Mouse (Mus musculus) bone marrow, adult 2 months (tissue): ENCODE measurements around the gene Fbxw14. TPM values are rescaled to one million over a fixed set of nuclear protein-coding genes. Genes with fewer than 3 reads are reported as not detected.
"Not testable (repeated sequence)": the region's sequence is repeated elsewhere in the genome, so short reads cannot be mapped to it uniquely, and the experiment has no call there.

Experiments
- H3K27ac ChIP-seq: fragments of 200-500 bp; 2 replicates; pipeline ENCODE4 v1.5.1; 2012; ENCODE audit warnings: low read depth, mild to moderate bottlenecking, control low read depth, inconsistent platforms, low read length; ENCODE audit not compliant: control insufficient read depth, poor library complexity, insufficient read depth
- H3K4me1 ChIP-seq: fragments of 200-500 bp; 2 replicates; pipeline ENCODE4 v1.6.1; 2011; ENCODE audit warnings: low read length; ENCODE audit not compliant: control insufficient read depth, insufficient read depth
- H3K4me3 ChIP-seq: fragments of 200-500 bp; replicated peaks from 2 replicates; pipeline ENCODE3; 2011; ENCODE audit warnings: mild to moderate bottlenecking, low read depth, low read length, control low read depth; ENCODE audit not compliant: control insufficient read depth
- CTCF ChIP-seq: fragments of 200-500 bp; IDR thresholded peaks from 2 replicates; pipeline ENCODE4 v1.5.1; 2011; ENCODE audit warnings: low read length, control low read depth; ENCODE audit not compliant: control insufficient read depth, insufficient read depth
- POLR2A ChIP-seq: fragments of 200-500 bp; IDR thresholded peaks from 2 replicates; pipeline ENCODE4 v1.6.1; 2011; ENCODE audit warnings: low read depth, mild to moderate bottlenecking, control low read depth, low read length, borderline replicate concordance; ENCODE audit not compliant: control insufficient read depth
- WGBS: fragments of 180-500 bp; shearing (Covaris S2); methylation state at CpG from one replicate; pipeline ENCODE4 v1.1.7; 2018; 5-methylcytosine and 5-hydroxymethylcytosine counted together
- polyA plus RNA-seq: library from polyadenylated mRNA; stranded (reverse); fragments of >200 nt; gene quantifications from 2 replicates; pipeline ENCODE4 v1.2.4, GENCODE M21; 2011; ENCODE audit warnings: low replicate concordance; ENCODE audit not compliant: missing spikeins, insufficient read depth, insufficient read length

The Fbxw14 gene
- not detected in 2 replicates for polyA plus RNA-seq

DNA sequence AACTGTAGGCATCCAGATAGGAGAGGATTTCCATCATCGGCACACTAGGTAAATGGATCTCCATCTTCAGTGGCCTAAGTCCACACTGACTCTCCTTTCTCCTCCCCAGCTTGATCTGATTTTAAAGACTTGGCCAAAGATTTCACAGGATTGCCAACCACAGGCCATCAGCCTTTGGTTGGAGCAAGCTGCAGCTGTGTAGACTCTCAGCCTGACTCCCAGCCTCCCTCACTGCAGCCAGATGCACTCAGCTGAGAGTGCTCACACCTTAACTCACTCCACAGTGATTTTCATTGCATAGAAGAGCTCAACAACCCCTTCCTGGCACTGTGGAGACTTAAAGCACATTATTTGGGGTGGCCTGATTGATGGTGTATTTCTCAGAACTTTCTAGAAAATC is at the start of gene Fbxw14:
Fbxw14 (minus strand) TSS at position 101 of the 400 bp plus-strand sequence.
- not testable (repeated sequence) for H3K4me3 ChIP-seq, H3K4me1 ChIP-seq, H3K27ac ChIP-seq
- 70% methylated on average over 1 of the region's 1 CpGs for WGBS

DNA sequence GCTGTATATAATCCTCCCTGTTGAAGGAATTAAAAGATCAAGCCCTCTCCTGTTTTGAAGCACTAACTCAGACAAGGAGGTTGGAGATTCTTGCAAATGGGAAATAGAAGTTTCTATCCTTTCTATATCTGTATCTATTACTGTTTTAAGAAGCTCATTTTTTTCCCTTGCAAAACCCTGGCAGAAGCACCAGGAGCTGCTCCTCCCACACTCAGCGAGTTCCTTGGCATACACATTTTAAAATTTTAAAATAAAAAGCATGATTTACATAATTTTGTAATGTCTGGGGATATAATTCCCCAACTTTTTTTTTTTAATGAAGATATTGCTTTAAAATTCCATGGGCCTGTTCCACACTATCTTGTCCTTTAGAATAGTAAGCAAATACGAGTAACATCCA is 24.4 kb downstream of the Fbxw14 start:
- 58% methylated on average over 2 of the region's 2 CpGs for WGBS
- Histone ChIP-seq H3K27ac (no peak overlapping the region), H3K4me3 (no peak overlapping the region), H3K4me1 (no peaks in the 10 kb centered on the region)
- TF ChIP-seq CTCF: no peak
- no peak for TF ChIP-seq POLR2A

DNA sequence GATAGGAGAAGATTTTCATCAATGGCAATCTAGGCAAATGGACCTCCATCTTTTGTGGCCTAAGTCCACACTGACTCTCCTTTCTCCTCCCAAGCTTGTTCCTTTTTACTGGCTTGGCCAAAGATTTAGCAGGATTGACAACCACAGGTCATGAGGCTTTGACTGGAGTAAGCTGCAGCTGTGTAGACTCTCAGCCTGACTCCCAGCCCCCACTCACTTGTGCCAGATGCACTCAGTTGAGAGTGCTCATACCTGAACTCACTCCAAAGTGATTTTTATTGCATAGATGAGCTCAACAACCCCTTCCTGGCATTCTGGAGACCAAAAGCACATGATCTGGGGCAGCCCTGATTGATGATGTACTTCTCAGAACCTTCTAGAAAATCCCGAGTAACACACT is 52.8 kb downstream of the Fbxw14 start, which contains the start of gene Fbxw20:
Fbxw20 (minus strand) TSS at position 101 of the 400 bp plus-strand sequence.
- 65% methylated on average over 1 of the region's 1 CpGs for WGBS
- TF ChIP-seq POLR2A: no peak
- no peak for TF ChIP-seq CTCF
- Histone ChIP-seq H3K27ac (no peak within 1 kb of the TSS), H3K4me3 (no peak within 1 kb of the TSS), H3K4me1 (no peaks in the 10 kb centered on the region)

Other genes starting within 250 kb of the Fbxw14 start
- 69.2 and 133 TPM in 2 replicates for gene Shisa5, start 249.1 kb downstream of the Fbxw14 start, polyA plus RNA-seq
- 10.1 and 19.5 TPM in 2 replicates for gene Trex1, start 227.9 kb downstream of the Fbxw14 start, polyA plus RNA-seq
- gene Atrip, start 213.6 kb downstream of the Fbxw14 start, polyA plus RNA-seq: 5.8 and 10.2 TPM in 2 replicates
- 3.4 and 6.0 TPM in 2 replicates for gene Ccdc51, start 205.2 kb downstream of the Fbxw14 start, polyA plus RNA-seq
- gene Tma7, start 205.1 kb downstream of the Fbxw14 start, polyA plus RNA-seq: 206 and 254 TPM in 2 replicates
- 1.1 and 2.1 TPM in 2 replicates for gene Plxnb1, start 192.3 kb downstream of the Fbxw14 start, polyA plus RNA-seq
- gene Fbxw21, start 125.6 kb downstream of the Fbxw14 start, polyA plus RNA-seq: not detected in 2 replicates
- gene Fbxw13, start 91.7 kb downstream of the Fbxw14 start, polyA plus RNA-seq: not detected in 2 replicates
- not detected in 2 replicates for gene Fbxw20, start 52.9 kb downstream of the Fbxw14 start, polyA plus RNA-seq
- not detected in 2 replicates for gene Fbxw28, start 52.0 kb upstream of the Fbxw14 start, polyA plus RNA-seq
- not detected in 2 replicates for gene Fbxw22, start 116.6 kb upstream of the Fbxw14 start, polyA plus RNA-seq
- not detected in 2 replicates for gene Fbxw16, start 161.5 kb upstream of the Fbxw14 start, polyA plus RNA-seq
- 3.1 and 6.3 TPM in 2 replicates for gene Fbxw19, start 208.2 kb upstream of the Fbxw14 start, polyA plus RNA-seq